Mouse (Mus musculus) stomach, postnatal 0 days (tissue): ENCODE data around the gene Ulk3.

Experiments
- CTCF ChIP-seq: IDR thresholded peaks from 2 replicates; pipeline ENCODE4 v1.5.1; 2016; ENCODE audit warnings: antibody characterized with exemption, low read depth, mild to moderate bottlenecking, moderate library complexity
- EP300 ChIP-seq: optimal IDR thresholded peaks from 2 replicates; pipeline ENCODE3; 2016; ENCODE audit warnings: antibody characterized with exemption

DNA sequence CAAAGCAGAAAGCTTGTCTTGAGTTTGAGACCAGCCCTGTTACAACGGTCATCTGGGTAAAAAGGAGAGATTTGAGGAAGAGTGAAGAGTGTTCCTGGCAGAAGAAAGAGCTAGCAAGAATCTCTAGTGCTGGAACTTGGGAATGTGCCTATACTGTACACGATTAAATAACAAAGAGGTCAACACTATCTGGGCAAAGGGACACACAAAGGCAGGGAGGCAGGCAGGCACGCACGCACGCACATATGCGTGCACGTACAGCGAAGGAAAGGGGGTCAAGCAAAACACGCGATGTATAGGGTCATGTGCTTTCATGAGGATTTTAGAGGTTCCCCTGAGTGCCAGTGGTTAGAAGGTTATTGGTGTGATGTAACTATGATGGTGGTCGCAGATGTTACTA, 36.1 kb upstream of the Ulk3 start:
- TF ChIP-seq EP300 = no peak
- TF ChIP-seq CTCF = no peak
